Mouse (Mus musculus) gastrocnemius, adult 8-10 months (tissue): ENCODE results near the gene B430305J03Rik. TPM values are rescaled to one million over a fixed set of nuclear protein-coding genes. Genes with fewer than 3 reads are reported as not detected.

Source experiments
- DNase-seq, 2 experiments: peaks; one replicate each; pipeline ENCODE4 v3.0.0; 2022; ENCODE audit warnings: low spot score in 2 of 2
- total RNA-seq, 4 experiments: library from RNA; stranded (reverse); gene quantifications; 2 replicates each; pipeline ENCODE4 v1.2.4; 2022

The B430305J03Rik gene
- total RNA-seq, 4 experiments from 2014 or later = 0.15 TPM; not detected in 3

GRCm38 (mm10) chr3:61349433-61349832 is 16.3 kb downstream of the B430305J03Rik start:
- DNase-seq = no peak

GRCm38 (mm10) chr3:61348036-61348614 is 17.6 kb downstream of the B430305J03Rik start:
- no peak for DNase-seq

GRCm38 (mm10) chr3:61345636-61346035 is 20.1 kb downstream of the B430305J03Rik start:
- DNase-seq = no peak

- DNase-seq = no peak
Measured at GRCm38 (mm10) chr3:61344031-61344430, 21.7 kb downstream of the B430305J03Rik start.

GRCm38 (mm10) chr3:61340321-61340720 is 25.4 kb downstream of the B430305J03Rik start:
- no peak for DNase-seq

- no peak for DNase-seq
Measured at GRCm38 (mm10) chr3:61337230-61337629, 28.5 kb downstream of the B430305J03Rik start.

- no peak for DNase-seq
Measured at GRCm38 (mm10) chr3:61336205-61336604, 29.5 kb downstream of the B430305J03Rik start.

GRCm38 (mm10) chr3:61321632-61322031 is 44.1 kb downstream of the B430305J03Rik start:
- no peak for DNase-seq

GRCm38 (mm10) chr3:61320031-61320430 is 45.7 kb downstream of the B430305J03Rik start:
- no peak for DNase-seq

- DNase-seq = no peak
Measured at GRCm38 (mm10) chr3:61315002-61315401, 50.7 kb downstream of the B430305J03Rik start.

Other genes starting within 250 kb of the B430305J03Rik start
- gene Rap2b, start 4.3 kb downstream of the B430305J03Rik start, total RNA-seq = 1 to 10 TPM in 2 of 4 experiments, under 1 TPM in 2; 0.80 to 1.2 (median 0.96) TPM